Mouse (Mus musculus): ENCODE measurements around the gene Prkd3. TPM values are rescaled to one million over a fixed set of nuclear protein-coding genes. Genes with fewer than 3 reads are reported as not detected.

Gene Prkd3
- polyA plus RNA-seq, 1 experiment from 2014 or later: 20.8 TPM

DNA sequence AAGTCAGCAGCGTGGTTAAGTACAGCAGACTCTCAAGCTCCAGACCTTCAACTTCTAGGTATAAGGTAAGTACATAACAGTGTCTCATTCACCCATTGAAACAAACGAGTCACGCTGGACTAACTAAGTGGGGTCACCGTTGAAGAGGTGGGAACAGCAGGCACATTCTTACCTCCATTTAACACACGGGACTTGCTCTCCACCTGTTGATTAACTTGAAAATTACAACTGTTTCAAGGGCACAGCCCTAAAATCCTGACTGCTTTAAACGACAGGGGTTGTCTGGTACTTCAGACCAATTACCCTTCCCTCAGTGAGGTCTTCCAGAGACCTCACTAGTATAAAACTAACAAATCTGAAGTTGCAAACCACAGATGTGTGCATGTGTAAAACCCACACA is 61.1 kb downstream of the Prkd3 start:
- no peak for ATAC-seq
- no peaks in the 10 kb centered on the region for H3K9me3 ChIP-seq
- H3K27me3 ChIP-seq: no peaks in the 10 kb centered on the region
- no peak overlapping the region for H3K9ac ChIP-seq (replicated peaks)
- no peak overlapping the region for H3K4me3 ChIP-seq (replicated peaks)
- H3K36me3 ChIP-seq: peaks cover 49% of the 10 kb centered on the region
- no peak overlapping the region for H3K4me2 ChIP-seq (replicated peaks)
- H3K4me1 ChIP-seq (replicated peaks): no peaks in the 10 kb centered on the region
- 85% methylated on average over 6 of the region's 6 CpGs for WGBS
- H3K27ac ChIP-seq: no peak overlapping the region

DNA sequence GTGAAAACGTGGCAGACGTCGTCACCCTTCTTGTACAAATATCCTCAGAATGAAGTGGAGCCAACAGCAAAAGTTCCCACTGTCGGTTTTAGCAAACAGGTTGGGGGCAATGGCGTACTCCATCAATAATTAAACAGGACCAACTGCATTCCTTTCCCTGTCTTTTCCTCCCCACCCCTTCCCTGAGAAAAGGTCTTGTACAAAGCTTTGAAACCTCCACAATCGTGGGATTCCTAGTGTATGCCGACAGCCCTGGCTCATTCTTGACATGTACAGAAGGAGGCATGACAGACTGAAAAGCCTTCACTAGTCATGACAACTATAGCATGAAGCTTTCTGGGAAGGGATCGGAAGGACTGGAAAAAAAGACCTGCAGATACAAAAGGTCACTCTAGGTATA is 67.4 kb downstream of the Prkd3 start:
- peaks cover 79% of the 10 kb centered on the region for H3K36me3 ChIP-seq
- H3K9ac ChIP-seq (replicated peaks): no peak overlapping the region
- H3K9me3 ChIP-seq: no peaks in the 10 kb centered on the region
- 91% methylated on average over 8 of the region's 8 CpGs for WGBS
- no peaks in the 10 kb centered on the region for H3K27me3 ChIP-seq
- H3K4me3 ChIP-seq (replicated peaks): no peak overlapping the region
- H3K27ac ChIP-seq: no peak overlapping the region
- H3K4me1 ChIP-seq (replicated peaks): no peaks in the 10 kb centered on the region
- no peak for ATAC-seq
- H3K4me2 ChIP-seq (replicated peaks): no peak overlapping the region

DNA sequence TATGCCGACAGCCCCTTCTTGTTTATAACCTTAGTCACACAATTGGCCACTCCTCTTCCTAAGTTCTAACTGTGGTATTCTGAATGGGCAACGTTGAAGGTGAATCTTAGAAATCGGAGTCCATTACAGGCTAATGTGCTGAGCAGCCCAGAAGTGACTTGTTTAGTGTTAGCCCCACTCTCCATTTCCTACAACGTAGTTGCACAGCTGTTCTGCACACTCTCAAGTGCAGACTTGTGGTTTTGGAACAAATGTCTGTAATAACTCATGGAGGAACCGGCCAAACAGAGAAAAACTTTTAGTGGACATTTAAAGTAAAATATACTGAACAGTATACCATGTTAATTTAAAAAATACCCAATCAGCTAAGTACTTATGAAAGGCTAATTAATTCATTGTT is 68.5 kb downstream of the Prkd3 start:
- WGBS: 93% methylated on average over 5 of the region's 5 CpGs
- no peak overlapping the region for H3K9ac ChIP-seq (replicated peaks)
- no peak overlapping the region for H3K4me2 ChIP-seq (replicated peaks)
- H3K36me3 ChIP-seq: peaks cover 81% of the 10 kb centered on the region
- no peak overlapping the region for H3K27ac ChIP-seq
- no peaks in the 10 kb centered on the region for H3K9me3 ChIP-seq
- no peaks in the 10 kb centered on the region for H3K27me3 ChIP-seq
- no peaks in the 10 kb centered on the region for H3K4me1 ChIP-seq (replicated peaks)
- ATAC-seq: no peak
- H3K4me3 ChIP-seq (replicated peaks): no peak overlapping the region

DNA sequence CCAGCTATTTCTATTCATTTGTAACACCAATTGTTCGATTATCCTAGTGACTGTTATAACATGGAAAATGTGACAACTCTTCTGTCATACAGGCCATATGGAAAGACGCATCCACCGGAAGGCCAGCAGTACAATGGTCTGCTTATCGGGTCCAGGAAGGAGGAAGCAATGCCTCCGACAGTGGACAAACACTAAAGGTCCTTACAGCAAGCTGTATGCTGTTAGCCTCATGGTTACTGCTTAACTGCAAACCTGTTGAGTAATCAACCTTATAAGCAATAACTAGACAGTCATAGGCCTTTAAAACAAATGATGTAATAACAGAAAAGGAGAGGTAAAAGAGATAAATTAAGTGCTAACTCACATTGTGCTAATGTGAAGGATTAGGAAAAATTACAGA is 69.4 kb downstream of the Prkd3 start:
- Histone ChIP-seq H3K4me1 (replicated peaks) (no peaks in the 10 kb centered on the region), H3K9me3 (no peaks in the 10 kb centered on the region), H3K36me3 (peaks cover 84% of the 10 kb centered on the region), H3K4me3 (replicated peaks) (no peak overlapping the region), H3K9ac (replicated peaks) (no peak overlapping the region), H3K27ac (no peak overlapping the region), H3K27me3 (no peaks in the 10 kb centered on the region), H3K4me2 (replicated peaks) (no peak overlapping the region)
- 97% methylated on average over 5 of the region's 5 CpGs for WGBS
- no peak for ATAC-seq

DNA sequence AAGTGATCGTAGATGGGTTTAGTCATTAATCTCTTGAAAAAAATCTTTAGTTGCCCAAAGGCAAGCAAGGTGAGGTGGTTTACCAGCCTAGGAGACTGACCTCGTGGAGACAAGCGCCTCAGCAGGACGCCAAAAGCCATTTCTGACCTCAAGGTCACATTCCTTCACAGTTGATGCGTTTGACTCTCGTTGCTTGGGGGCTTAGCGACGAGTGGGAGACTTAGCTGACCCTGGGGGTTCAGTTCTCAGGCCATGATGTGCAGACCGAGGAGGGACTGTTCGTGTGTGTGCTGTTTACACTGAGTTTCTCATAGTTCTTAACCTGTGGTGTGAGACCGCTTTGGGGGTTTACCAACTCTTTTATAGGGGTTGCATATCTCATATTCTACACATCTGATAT is 78.0 kb downstream of the Prkd3 start:
- Histone ChIP-seq H3K9me3 (no peaks in the 10 kb centered on the region), H3K4me3 (replicated peaks) (no peak overlapping the region), H3K36me3 (peaks cover 56% of the 10 kb centered on the region), H3K4me1 (replicated peaks) (peaks cover 6% of the 10 kb centered on the region), H3K27me3 (no peaks in the 10 kb centered on the region), H3K4me2 (replicated peaks) (no peak overlapping the region), H3K27ac (no peak overlapping the region), H3K9ac (replicated peaks) (no peak overlapping the region)
- 48% methylated on average over 11 of the region's 11 CpGs for WGBS
- no peak for ATAC-seq

DNA sequence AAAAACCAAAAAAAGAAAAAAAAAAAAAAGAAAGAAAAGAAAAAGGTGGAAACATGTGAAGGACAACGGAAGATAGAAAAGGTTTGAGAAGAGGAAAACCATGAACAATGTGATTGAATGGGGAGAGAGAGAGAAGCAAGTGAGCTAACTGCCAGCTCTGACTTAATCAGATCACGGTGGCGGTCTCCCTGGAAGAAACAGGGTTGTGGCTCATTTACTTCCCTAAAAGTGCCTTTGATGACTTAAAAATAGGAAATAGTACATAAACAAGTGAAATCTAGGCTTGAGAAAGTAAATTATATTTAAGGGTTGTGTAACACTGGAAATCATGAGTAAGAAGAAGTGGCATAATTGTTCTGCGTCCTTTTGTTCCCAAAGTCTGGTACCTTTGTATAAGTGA is 81.7 kb downstream of the Prkd3 start:
- ATAC-seq: no peak
- whole genome bisulfite sequencing: 94% methylated on average over 4 of the region's 4 CpGs
- no peak overlapping the region for H3K4me3 ChIP-seq (replicated peaks)
- H3K4me1 ChIP-seq (replicated peaks): peaks cover 14% of the 10 kb centered on the region
- no peak overlapping the region for H3K9ac ChIP-seq (replicated peaks)
- no peaks in the 10 kb centered on the region for H3K9me3 ChIP-seq
- H3K27ac ChIP-seq: no peak overlapping the region
- H3K27me3 ChIP-seq: no peaks in the 10 kb centered on the region
- peaks cover 48% of the 10 kb centered on the region for H3K36me3 ChIP-seq
- H3K4me2 ChIP-seq (replicated peaks): no peak overlapping the region

DNA sequence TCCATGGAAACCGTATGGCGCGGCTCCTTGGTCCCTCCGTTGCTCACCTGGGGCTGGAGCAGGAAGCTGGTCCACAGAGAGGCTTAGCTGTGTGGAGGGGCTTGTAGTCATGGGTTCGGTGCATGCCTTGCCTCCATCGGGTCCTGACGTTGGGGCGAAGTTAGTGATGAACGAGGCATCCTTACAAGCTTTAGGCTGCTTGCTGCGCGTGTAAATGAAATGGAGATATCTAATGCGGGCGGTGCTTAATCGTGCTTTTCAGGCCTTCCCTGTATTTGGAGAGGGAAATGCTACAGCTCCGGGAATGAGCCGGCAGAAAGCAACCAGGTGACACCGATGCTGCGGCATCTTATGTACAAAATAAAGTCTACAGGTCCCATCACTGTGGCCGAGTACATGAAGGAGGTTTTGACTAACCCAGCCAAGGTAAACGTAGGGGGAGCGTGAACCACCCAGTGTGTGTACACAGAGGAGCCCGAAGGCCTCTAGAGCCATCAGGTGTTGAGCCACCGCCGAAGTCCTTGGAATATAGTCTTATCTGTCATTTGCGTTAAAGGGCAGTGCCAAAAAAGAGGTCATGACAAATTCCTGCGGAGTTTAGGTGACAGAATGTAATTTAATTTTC is 83.3 kb downstream of the Prkd3 start:
- peaks cover 48% of the 10 kb centered on the region for H3K36me3 ChIP-seq
- peak overlapping the region; percentile 52 for H3K27ac ChIP-seq
- peak overlapping the region; percentile 79 for H3K9ac ChIP-seq (replicated peaks)
- H3K4me3 ChIP-seq (replicated peaks): peak overlapping the region; percentile 75
- peaks cover 30% of the 10 kb centered on the region for H3K4me1 ChIP-seq (replicated peaks)
- H3K4me2 ChIP-seq (replicated peaks): peak overlapping the region; percentile 79
- no peaks in the 10 kb centered on the region for H3K27me3 ChIP-seq
- H3K9me3 ChIP-seq: no peaks in the 10 kb centered on the region
- ATAC-seq: peak; percentile 55
- 8% methylated on average over 26 of the region's 26 CpGs for WGBS

DNA sequence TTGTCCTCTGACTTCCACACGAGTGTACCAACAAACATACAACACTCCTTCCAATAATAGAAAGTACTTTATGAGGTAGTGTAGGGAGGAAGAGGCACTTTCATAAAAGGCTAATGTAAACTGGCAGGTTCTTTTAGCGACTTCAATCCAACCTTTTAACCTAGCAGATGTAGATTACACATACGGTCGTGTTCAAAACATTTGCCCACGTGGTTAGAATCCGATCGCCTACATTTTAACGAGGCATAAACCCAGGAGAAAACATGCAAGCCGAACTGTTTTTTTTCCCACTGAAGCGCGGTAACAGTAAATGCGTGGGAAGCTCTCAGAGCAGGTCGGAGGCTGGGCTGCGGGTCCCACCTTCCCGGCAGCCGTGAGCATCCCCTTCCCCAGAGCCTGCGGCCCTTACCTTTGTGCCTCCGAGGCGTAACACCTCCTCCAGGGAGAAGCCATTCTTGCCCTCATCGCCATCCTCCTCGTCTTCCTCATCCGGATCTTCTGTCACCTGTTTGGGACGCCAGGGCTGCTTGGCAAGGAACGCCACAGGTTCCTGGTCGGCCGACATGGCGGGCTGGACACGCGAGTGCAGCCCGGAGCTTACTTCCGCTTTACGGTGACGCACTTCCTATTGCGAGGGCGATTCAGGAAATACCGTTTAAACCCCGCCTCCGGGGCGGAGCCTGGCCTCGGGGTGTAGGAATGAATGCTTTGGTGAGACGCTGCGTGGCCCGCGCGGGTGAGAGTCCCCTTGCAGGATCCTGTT is 84.0 kb downstream of the Prkd3 start, which contains the start of the genes Cebpz and Ndufaf7:
Gene Cebpz, minus strand, starts transcription at position 601 of the 763 bp plus-strand sequence.
Gene Ndufaf7, plus strand, starts transcription at position 671 of the 763 bp plus-strand sequence.
- Histone ChIP-seq H3K9me3 (no peaks in the 10 kb centered on the region), H3K27ac (peak within 1 kb of the TSS; percentile 52), H3K36me3 (peaks cover 48% of the 10 kb centered on the region), H3K27me3 (no peaks in the 10 kb centered on the region), H3K4me1 (replicated peaks) (peaks cover 30% of the 10 kb centered on the region), H3K4me3 (replicated peaks) (peak within 1 kb of the TSS; percentile 75), H3K4me2 (replicated peaks) (peak within 1 kb of the TSS; percentile 79), H3K9ac (replicated peaks) (peak within 1 kb of the TSS; percentile 79)
- ATAC-seq: peak; percentile 100
- WGBS: under 1% methylated on average over 45 of the region's 45 CpGs

DNA sequence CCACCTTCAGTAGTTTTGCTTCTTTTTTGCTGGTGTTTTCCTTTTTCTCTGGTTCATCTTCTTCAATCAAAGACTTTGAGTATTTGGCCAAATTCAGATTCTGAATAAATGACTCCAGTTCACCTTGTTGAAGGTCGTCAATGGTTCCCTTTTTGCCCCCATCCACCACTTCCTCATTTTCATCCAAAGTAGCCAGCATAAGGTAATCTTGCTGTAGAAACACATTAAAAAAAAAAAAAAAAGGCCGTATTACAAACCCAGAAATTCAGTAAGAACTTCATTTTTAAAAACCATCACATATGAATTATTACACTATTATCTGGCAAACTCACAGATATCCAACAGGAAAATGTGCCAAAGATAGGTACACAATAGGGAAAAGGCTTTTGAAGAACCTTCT is 84.8 kb downstream of the Prkd3 start:
- peak overlapping the region; percentile 79 for H3K4me2 ChIP-seq (replicated peaks)
- H3K36me3 ChIP-seq: peaks cover 49% of the 10 kb centered on the region
- peak overlapping the region; percentile 75 for H3K4me3 ChIP-seq (replicated peaks)
- H3K4me1 ChIP-seq (replicated peaks): peaks cover 30% of the 10 kb centered on the region
- H3K27me3 ChIP-seq: no peaks in the 10 kb centered on the region
- 88% methylated on average over 2 of the region's 2 CpGs for WGBS
- no peaks in the 10 kb centered on the region for H3K9me3 ChIP-seq
- peak overlapping the region; percentile 79 for H3K9ac ChIP-seq (replicated peaks)
- no peak for ATAC-seq
- H3K27ac ChIP-seq: no peak overlapping the region

DNA sequence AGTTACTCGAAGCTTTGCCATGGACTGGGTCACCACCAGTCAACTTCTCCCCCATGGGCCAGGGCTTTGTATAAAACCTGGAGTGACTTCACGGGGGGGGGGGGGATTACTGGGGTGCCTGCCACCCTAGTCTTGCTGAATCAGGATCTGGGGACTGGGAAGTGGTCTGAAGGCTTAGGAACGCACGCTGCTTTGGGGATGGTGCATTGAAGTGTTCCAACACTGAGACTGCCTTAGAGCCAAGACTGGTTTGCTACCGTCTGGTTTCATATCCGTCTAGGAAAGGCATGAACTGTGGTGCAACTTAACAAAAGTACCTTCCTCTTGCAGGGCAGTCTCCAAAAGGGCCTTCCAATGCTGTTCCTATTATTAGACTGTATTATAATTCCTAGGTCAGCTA is 102.9 kb downstream of the Prkd3 start:
- Histone ChIP-seq H3K9me3 (no peaks in the 10 kb centered on the region), H3K4me2 (replicated peaks) (peak overlapping the region; percentile 74), H3K27me3 (no peaks in the 10 kb centered on the region), H3K4me1 (replicated peaks) (peaks cover 27% of the 10 kb centered on the region), H3K4me3 (replicated peaks) (peak overlapping the region; percentile 71; the same call in 1 of the 2 replicates), H3K9ac (replicated peaks) (0 out of 2 replicates have a peak overlapping the region, but pooled peaks have one; percentile 84), H3K27ac (no peak overlapping the region), H3K36me3 (peaks cover 36% of the 10 kb centered on the region)
- 46% methylated on average over 6 of the region's 6 CpGs for WGBS
- no peak for ATAC-seq

DNA sequence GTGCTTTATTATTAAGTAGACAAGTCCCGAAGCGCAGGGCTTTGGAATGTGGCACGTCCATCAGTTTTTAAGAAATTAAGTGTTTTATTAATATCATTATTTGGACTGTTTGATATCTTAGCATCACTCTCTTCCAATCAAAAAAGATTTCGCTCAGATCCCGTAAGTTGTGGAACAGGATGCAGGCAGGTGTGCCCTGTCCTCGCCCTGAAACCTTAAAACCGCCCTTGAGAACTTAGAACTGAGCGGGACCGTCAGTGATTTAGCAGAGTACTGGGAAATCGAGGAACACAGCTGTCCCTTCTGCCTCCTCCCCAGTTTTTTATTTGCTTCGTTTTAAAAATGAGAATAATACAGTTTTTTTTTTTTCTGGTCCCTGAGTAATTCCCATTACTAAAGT is 103.7 kb downstream of the Prkd3 start:
- Histone ChIP-seq H3K4me3 (replicated peaks) (peak overlapping the region; percentile 71), H3K4me1 (replicated peaks) (peaks cover 27% of the 10 kb centered on the region), H3K4me2 (replicated peaks) (peak overlapping the region; percentile 74), H3K9me3 (no peaks in the 10 kb centered on the region), H3K27ac (peak overlapping the region; percentile 84), H3K36me3 (peaks cover 29% of the 10 kb centered on the region), H3K9ac (replicated peaks) (peak overlapping the region; percentile 84), H3K27me3 (no peaks in the 10 kb centered on the region)
- WGBS: 3% methylated on average over 11 of the region's 11 CpGs
- peak; percentile 12; the same call in 1 of the 2 replicates for ATAC-seq

DNA sequence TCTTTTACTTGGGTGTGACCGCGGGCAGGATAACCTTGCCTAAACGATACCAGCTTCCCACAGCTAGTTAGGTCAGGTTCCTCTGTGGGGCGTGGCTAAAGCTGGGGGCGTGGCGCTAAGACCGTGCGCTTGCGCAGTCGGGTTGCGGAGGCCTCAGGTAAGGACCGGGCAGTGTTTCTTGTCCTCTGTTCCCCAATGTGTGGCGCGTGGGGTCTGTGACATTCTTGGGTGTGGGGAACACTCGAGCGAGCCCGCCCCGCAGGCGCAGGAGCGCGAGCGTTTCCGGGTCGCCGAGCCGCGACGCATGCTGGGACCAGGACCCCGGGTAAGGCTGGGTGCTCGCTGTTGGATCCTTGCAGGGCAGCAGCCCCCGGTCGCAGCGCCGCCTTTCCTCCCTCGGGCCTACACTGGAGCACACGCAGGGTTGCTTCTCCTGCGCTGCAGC is 104.2 kb downstream of the Prkd3 start, which contains the start of gene Cebpzos:
Gene Cebpzos, plus strand, starts transcription at position 132 of the 445 bp plus-strand sequence.
- Histone ChIP-seq H3K4me2 (replicated peaks) (peak within 1 kb of the TSS; percentile 74), H3K4me1 (replicated peaks) (peaks cover 27% of the 10 kb centered on the region), H3K9ac (replicated peaks) (peak within 1 kb of the TSS; percentile 84), H3K36me3 (peaks cover 24% of the 10 kb centered on the region), H3K4me3 (replicated peaks) (peak within 1 kb of the TSS; percentile 71), H3K27ac (peak within 1 kb of the TSS; percentile 84), H3K9me3 (no peaks in the 10 kb centered on the region), H3K27me3 (no peaks in the 10 kb centered on the region)
- under 1% methylated on average over 37 of the region's 37 CpGs for WGBS
- ATAC-seq: peak; percentile 97
